Mouse (Mus musculus) stomach, adult 2 months (tissue): ENCODE data around the gene Wfs1. TPM values are rescaled to one million over a fixed set of nuclear protein-coding genes. Genes with fewer than 3 reads are reported as not detected.

Source experiments
- polyA plus RNA-seq: library from polyadenylated mRNA; depleted of rRNA; stranded (reverse); fragments of >200 nt; gene quantifications from 2 replicates; pipeline ENCODE4 v1.2.3, GENCODE M21; 2012; rRNA removed

Gene Wfs1
- polyA plus RNA-seq, result 9.3 and 10.0 TPM in 2 replicates

DNA sequence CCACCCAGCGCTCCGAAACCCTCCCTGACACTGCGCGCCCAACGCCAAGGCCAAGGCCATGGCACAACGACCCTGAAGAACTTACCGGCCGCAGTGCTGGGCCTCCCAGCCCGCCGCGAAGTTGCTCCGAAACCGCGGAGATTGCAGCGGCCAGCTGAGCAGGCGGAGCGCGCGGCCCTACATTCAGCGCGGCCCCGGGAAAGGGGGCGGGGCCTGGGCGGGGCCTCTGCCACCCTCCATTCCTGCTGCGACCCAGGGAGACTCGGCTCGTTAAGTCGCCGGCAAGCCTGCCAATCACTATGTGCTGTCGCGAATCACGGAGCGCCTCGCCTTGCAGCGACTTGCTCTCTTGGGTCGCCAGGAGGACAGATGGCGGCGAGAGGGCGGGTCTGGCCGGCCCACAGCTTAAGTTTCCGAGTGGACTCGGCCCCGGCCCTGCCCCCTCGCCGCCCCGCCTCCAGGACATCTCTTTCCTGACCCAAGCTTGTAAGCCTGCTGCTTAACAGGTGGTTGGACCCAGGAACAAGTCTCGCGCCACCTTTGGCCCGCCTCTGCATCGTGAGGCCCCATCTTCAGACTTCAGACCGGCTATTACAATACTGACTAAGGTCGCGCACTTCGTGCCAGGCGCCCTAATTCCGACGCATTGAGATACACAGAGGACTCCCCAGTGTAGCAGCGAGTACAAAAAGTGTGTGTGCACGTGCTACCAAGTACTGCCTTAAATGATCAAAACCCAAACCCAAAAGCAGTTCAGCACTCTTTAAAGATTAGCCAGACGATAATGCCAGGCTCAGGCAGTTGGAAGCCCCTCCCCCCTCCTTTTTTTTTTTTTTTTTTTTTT is at the start of gene Wfs1:
Gene Wfs1 (minus strand): TSS at position 425 of the 844 bp plus-strand sequence.

Other genes with a start within 250 kb of the Wfs1 start
- gene Bloc1s4, start 240.6 kb downstream of the Wfs1 start, polyA plus RNA-seq, result 12.4 and 29.2 TPM in 2 replicates
- 33.1 and 58.8 TPM in 2 replicates for gene Mrfap1, start 192.4 kb downstream of the Wfs1 start, polyA plus RNA-seq
- 42.3 and 43.6 TPM in 2 replicates for gene Man2b2, start 158.6 kb downstream of the Wfs1 start, polyA plus RNA-seq
- 0.62 and 0.83 TPM in 2 replicates for gene Ppp2r2c, start 120.7 kb downstream of the Wfs1 start, polyA plus RNA-seq
- 0.04 and 0.21 TPM in 2 replicates for gene Gm1043, start 96.2 kb upstream of the Wfs1 start, polyA plus RNA-seq